Comparison of ENCODE assay signal across 12 mouse cellular contexts in the genomic region with DNA sequence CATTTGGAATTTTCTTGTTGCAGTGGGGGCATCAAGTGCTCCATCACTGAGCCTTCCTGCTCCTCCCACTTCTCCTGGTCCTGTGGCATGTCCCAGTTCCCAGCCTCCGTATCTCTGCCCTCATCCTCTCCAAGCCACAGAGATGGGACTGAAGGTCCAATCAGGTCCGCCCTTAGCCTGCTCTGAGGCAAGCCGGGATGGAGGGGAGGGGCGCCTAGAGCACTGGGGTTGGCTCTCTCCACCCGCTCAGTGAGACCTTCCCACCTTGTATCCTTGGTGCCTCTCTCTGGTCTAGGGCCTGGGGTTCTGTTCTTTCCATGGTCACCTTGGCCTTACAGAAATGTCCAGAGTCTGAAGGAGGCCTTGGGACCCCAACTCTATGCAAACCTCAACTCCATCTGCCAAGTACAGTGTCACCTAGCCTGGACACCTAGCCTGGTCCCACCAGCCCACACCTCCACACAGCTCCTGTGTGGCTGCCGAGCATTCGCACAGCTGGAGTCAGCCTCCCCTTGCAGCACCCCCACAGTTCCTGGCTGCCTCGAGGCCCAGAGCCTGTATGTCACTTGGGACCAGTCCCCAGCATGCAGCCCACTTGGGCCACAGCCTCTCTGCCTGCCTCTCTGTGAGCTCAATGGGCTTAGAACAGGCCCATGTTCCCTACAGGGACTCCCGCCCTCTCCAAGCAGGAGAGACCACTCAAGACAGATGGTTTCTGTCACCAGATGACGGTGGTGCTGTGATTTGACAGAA. TPM values are rescaled to one million over a fixed set of nuclear protein-coding genes. Genes with fewer than 3 reads are reported as not detected.
DNase-seq lines count a peak whose midpoint lies in the region; ATAC-seq lines count a peak whose summit lies in the region.
"Had no signal": no experiment of that assay in that cellular context is flagged by ENCODE, and none has a peak within 500 bp of the region (broad histone marks: within the 10 kb centered on the region; RNA-seq: fewer than 3 reads in every experiment).

No protein-coding gene starts in this region.

- intact Hi-C loops in heart, postnatal 36 days (cut with DNase I), result no loop called here

- no peak overlapping the region for H3K4me3 ChIP-seq in heart, embryonic 10.5 days
- H3K4me3 ChIP-seq in liver, embryonic 12.5 days, result no peak overlapping the region
- H3K4me3 ChIP-seq: midbrain, embryonic 13.5 days had no signal

- peaks cover 7% of the 10 kb centered on the region; the same call in 1 of the 2 replicates for H3K4me1 ChIP-seq in heart, embryonic 10.5 days
- no peaks in the 10 kb centered on the region for H3K4me1 ChIP-seq in liver, embryonic 12.5 days
- H3K4me1 ChIP-seq: midbrain, embryonic 13.5 days had no signal

- no peak overlapping the region for H3K4me2 ChIP-seq in liver, embryonic 12.5 days
- H3K4me2 ChIP-seq: midbrain, embryonic 13.5 days had no signal

- no peak overlapping the region for H3K9ac ChIP-seq in liver, embryonic 12.5 days
- H3K9ac ChIP-seq: midbrain, embryonic 13.5 days had no signal

- WGBS in heart, embryonic 10.5 days, result 54% methylated on average over 10 of the region's 10 CpGs
- 61% methylated on average over 10 of the region's 10 CpGs for WGBS in liver, embryonic 12.5 days (ENCODE audit: insufficient replicate concordance)

- H3K27me3 ChIP-seq in heart, embryonic 10.5 days (ENCODE audit: insufficient read depth, poor library complexity, severe bottlenecking), result no peaks in the 10 kb centered on the region
- H3K27me3 ChIP-seq in liver, embryonic 12.5 days (replicated peaks), result peaks cover 1% of the 10 kb centered on the region; the same call in 1 of the 2 replicates
- H3K27me3 ChIP-seq: Patski had no signal

- H3K27ac ChIP-seq in heart, embryonic 10.5 days, result no peak overlapping the region
- H3K27ac ChIP-seq in liver, embryonic 12.5 days, result no peak overlapping the region
- H3K27ac ChIP-seq: midbrain, embryonic 13.5 days had no signal

- no peaks in the 10 kb centered on the region for H3K36me3 ChIP-seq in heart, embryonic 10.5 days
- H3K36me3 ChIP-seq in liver, embryonic 12.5 days, result no peaks in the 10 kb centered on the region
- H3K36me3 ChIP-seq: midbrain, embryonic 13.5 days had no signal

- no peaks in the 10 kb centered on the region for H3K9me3 ChIP-seq in heart, embryonic 10.5 days
- H3K9me3 ChIP-seq in liver, embryonic 12.5 days (replicated peaks), result no peaks in the 10 kb centered on the region
- H3K9me3 ChIP-seq: midbrain, embryonic 13.5 days had no signal

- no peak for ATAC-seq in liver, embryonic 12.5 days
- ATAC-seq: midbrain, embryonic 13.5 days; Patski had no signal

- peak; percentile 1 to 2 for DNase-seq in heart, adult 18-20 months
- DNase-seq in heart, embryonic 10.5 days (ENCODE audit: low spot score), result no peak
- DNase-seq in liver (peak; percentile 2), adipocyte (ENCODE audit: low spot score) (no peak)
- peak; percentile 1 for DNase-seq in adrenal gland, adult 8-10 months
- peak; percentile 1 for DNase-seq in heart, postnatal 36 days
- DNase-seq in neural tube, embryonic 10.5 days (ENCODE audit: extremely low spot score, low spot score), result no peak

RNA-seq across cellular contexts. Expression of a gene that starts 34.5 kb away (rescaled TPM):
- total RNA-seq in heart, adult 18-20 months (2021), result 10 to 100 TPM; 11.2 to 13.0 TPM
- polyA plus RNA-seq in heart, embryonic 10.5 days (2016; fragmentation: Nextera tagmentation; extraction: Ambion mirVana), result 16.3 and 21.4 TPM in 2 replicates
- 2.4 and 2.9 TPM in 2 replicates for polyA plus RNA-seq in liver, embryonic 12.5 days (2016; fragmentation: Nextera tagmentation; extraction: Ambion mirVana)
- 10 to 100 TPM; 26.8 to 54.4 (median 40.8) TPM for total RNA-seq in adrenal gland, adult 8-10 months (2022)
- 10 to 100 TPM; 19.5 to 22.2 TPM for total RNA-seq in heart, postnatal 36 days (2021)
- total RNA-seq: granulocyte monocyte progenitor cell, adult 5-6 weeks; neutrophil, adult 5-6 weeks had no signal

Comparison
In these comparisons a context has a peak if more than half of its experiments do, and no peak if none do; other contexts are left out.
1. DNase-seq: peak in heart, adult 18-20 months (2 of 2), liver (single experiment), adrenal gland, adult 8-10 months (single experiment) and heart, postnatal 36 days (2 of 2); none in heart, embryonic 10.5 days (single experiment), adipocyte (single experiment) and neural tube, embryonic 10.5 days (single experiment).